Mouse (Mus musculus) ES-E14 (cell line): Measurements from ENCODE around the gene Cbfa2t2.

Experiments
- CHD2 ChIP-seq: IDR thresholded peaks from 2 replicates; pipeline ENCODE4 v1.6.1; 2014; ENCODE audit warnings: mild to moderate bottlenecking, low read depth, low read length, inconsistent platforms
- HCFC1 ChIP-seq: IDR thresholded peaks from 2 replicates; pipeline ENCODE4 v1.6.1; 2012; ENCODE audit warnings: low read length, inconsistent platforms, borderline replicate concordance; ENCODE audit not compliant: insufficient read depth
- MAFK ChIP-seq: IDR thresholded peaks from 2 replicates; pipeline ENCODE4 v1.6.1; 2014; ENCODE audit warnings: mild to moderate bottlenecking, low read depth, low read length, inconsistent platforms; ENCODE audit not compliant: insufficient read depth
- ZC3H11A ChIP-seq: IDR thresholded peaks from 2 replicates; pipeline ENCODE4 v1.6.1; 2012; ENCODE audit warnings: low read depth, mild to moderate bottlenecking, inconsistent platforms, low read length, borderline replicate concordance
- ZNF384 ChIP-seq: IDR thresholded peaks from 2 replicates; pipeline ENCODE4 v1.6.1; 2012; ENCODE audit warnings: low read depth, low read length, inconsistent platforms

DNA sequence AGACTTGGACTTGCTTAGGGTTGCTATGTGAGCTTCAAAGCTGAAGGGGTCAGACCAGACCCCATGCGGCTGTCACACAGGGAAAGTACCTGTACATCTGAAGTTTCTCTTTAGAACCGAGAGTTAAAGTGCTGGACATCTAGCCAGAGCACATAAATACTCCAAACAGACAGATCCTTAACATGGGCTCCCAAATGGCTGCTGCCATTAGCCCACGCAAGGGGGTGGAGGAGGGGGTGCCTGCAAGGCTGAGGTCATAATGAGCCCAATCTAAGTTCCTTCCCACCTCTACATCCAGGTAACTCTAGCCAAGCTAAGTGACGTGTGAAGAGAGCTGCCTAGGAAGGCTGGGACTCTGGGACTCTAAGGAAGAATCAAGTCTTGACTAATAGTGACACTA is 115.2 kb downstream of the Cbfa2t2 start, which contains the start of gene Actl10:
- TF ChIP-seq HCFC1 (no peak), MAFK (no peak), ZNF384 (no peak), ZC3H11A (no peak), CHD2 (no peak)
